Mouse (Mus musculus) gastrocnemius, adult 8-10 months (tissue): Measurements from ENCODE around the gene Cdc42. TPM values are rescaled to one million over a fixed set of nuclear protein-coding genes. Genes with fewer than 3 reads are reported as not detected.
A peak's percentile ranks its signal among the peaks of the same experiment; 100 is the strongest.

Source experiments
- DNase-seq, 2 experiments: peaks; one replicate each; pipeline ENCODE4 v3.0.0; 2022; ENCODE audit warnings: low spot score in 2 of 2
- total RNA-seq, 4 experiments: library from RNA; stranded (reverse); gene quantifications; 2 replicates each; pipeline ENCODE4 v1.2.4; 2022

The Cdc42 gene
- total RNA-seq = 100 to 1,000 TPM; 173 to 188 (median 177) TPM

DNA sequence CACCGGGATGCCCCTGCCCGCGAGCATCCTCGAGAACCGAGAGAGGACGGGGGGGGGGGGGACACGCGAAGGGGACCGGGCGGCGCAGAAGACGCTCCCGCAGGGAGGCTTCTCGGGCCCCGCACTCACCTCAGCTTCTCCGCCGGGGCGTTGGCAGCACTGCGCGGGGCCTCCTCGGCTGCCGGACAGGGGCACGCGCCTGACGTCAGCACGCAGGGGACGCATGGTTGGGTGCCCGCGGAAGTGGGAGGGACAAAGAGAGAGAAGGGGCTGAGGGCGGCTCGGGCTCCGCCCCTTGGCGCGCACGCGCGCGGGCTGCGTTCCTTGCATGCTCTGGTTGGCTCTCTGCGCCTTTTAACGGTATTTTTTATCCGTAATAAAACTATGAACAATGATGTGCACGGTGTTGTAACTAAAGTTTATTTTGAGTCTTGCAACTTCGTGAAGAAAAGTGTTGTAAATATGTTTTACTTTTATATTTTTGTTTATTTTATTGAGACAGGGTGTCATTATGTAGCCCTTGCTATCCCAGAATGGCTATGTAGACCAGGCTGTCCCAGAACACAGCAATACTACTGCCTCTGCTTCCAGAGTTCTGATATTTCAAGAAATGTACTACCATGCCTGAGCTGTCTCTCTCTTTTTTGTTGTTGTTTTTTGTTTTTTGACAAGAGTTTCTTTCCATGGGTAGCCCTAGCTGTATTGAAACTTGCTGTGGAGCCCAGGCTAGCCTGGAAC, at the start of gene Cdc42:
TSS of gene Cdc42 (minus strand) at position 204 of the 738 bp plus-strand sequence.
- peak; percentile 98 to 99 for DNase-seq

DNA sequence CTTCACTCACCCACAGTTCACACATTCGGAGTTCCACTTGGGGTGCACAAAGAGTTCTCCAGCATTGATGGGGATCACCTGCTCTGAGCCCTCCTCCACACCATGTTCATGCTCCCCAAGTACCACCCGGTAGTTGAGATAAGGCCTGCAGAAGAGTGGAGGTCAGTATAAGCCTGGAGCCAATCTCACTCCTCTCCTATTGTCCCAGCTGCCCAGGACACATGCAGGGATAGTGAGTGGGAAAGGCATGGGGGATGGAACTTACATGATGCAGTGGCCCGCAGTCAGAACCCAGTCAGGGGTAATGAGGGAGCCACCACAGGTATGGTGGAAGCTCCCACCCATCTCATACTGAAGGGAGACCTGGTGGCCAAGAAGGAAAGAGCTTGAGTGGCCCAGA, 48.1 kb upstream of the Cdc42 start:
- DNase-seq = no peak

DNA sequence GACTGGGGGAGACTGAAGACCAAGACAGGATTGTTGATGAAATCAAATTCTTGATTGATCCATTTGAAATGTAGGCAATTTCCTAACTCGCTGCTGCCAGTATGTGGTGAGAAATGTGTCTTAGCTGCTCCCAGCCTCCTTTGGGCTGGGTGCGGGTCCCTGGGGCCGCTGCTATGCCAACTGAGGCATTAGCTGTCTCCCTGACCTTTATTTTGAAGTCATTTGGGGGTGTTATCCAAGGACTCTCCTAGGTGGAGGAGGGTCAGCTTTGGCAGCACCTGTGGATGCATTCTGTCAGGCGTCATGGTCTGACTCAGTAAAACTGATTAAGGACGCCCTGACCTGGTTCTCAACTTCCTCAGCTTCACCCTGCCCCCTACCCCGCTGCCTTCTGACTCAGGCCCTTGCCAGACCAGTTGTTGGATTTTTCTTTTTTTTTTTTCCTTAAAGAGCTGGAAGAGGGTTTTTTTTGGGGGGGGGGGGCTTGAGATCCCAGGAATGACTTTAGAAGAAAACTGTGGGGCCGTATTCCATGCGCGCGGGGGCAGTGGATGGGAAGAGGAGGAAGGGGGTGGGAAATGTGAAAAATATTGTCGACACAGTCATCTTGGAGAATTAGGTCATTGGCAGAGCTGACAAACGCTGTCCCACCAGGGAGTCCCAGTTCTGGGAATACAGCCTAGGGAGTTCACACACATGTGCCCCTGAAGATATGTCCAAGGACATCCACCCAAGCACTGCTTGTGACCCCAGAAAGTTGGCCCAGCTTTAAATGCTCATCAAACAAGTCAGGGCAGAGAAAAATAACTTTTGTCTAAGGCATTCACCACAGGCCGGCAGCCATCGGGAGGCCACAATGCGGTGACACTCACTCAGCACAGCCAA, 39.4 kb upstream of the Cdc42 start:
- DNase-seq = peak; percentile 45 to 64

DNA sequence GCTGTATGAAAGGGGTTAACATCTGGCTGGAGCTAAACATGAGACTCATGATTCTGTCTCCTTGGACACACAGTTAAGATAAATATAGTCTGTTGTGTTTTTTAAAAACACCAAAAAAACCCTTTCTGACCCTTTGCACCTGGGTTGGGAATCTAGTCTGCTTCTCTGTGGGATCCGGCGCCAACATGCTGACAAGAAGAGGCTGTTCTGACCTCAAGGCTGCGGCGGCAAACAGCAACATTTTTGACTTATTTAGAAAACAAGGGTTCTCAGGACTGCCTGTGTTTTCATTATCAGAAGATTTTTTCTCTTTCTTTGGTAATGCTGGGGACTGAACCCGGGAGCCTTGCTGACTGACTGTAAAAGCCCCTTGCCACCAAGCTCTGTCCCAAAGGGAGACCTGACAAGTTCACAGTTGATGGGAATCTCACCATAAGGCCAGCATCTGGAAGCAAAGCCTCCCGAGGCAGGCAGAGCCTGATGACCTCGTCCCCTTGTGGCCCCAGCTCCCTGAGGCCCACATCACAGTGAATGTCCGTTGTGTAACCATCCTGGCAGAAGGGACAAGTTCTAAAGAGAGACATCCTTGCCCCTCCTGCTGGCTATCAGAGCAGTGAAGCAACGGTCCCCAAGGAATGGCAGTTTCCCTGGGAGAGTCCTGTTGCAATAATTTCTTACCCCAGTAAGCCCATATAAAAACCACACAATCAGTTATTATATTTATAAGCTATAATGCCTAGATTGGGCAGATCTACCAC, 36.0 kb upstream of the Cdc42 start:
- peak in 1 of 2 experiments; percentile 52 for DNase-seq

DNA sequence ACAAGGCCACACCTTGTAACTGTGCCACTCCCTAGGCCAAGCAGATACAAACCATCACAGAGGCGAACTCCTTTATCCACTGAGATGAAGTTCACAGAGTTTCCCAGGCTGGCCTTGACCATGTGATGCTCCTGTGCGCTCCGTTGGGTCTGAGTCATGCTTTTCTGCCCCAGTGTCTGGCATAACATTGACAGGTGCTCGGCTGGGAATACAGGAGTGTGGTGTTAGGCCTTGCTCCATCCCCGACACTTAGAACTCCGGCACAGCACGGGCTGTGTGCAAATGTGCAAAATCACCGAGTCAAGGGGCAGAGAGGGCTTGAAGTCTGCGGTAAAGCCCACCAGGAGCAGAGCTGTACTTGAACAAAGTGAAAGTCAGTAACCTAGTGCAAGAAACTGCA, 35.4 kb upstream of the Cdc42 start:
- DNase-seq = no peak

DNA sequence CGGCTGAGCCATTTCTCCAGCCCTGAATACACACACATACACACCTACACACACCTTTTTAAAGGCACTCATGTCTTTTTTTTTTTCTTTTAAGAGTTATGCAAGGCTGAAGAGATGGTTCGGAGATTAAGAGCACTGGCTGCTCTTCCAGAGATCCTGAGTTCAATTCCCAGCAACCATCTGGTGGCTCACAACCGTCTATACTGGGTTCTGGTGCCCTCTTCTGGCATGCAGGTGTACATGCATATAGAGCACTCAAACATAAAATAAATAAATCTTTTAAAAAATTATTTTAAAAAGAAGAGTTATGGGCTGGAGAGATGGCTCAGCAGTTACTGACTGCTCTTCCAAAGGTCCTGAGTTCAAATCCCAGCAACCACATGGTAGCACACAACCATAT, 33.8 kb upstream of the Cdc42 start:
- DNase-seq = no peak

DNA sequence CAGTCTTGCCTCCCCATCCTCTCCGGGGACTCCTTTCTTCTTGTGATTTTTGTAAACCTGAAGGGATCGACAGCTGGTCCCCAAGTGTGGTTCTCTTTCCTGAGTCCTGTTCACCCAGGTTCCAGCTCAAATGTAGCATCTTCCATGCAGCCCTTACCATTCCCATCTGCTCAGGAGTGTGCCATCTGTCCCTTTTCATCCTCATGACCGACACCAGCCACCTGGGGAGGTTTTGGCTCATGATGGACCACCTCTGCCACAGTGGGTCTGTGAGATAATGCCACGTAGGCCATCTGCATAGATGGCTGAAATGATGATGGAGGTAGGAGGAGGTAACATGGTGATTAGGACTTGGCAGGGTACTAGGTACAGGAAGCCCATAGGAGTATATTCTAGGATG, 32.7 kb upstream of the Cdc42 start:
- DNase-seq = no peak

DNA sequence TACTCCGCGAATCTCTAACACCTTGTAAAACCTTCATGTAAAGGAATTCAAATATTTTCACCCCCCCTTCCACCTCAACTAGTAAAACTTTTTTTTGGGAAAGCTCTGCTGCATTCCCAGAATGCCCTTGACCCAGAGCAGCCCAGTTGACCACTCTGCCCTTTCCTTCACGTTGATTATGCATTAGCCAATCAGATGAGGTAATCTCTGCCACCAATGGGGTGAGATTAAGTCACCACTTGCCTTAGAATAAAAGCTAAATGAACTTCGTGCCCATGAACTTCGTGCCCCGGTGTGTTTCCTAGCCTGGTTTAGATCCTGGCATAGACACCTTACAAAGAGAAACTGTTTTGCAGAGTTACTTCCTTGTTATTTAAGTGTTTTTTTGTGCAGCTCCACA, 31.5 kb upstream of the Cdc42 start:
- no peak for DNase-seq

DNA sequence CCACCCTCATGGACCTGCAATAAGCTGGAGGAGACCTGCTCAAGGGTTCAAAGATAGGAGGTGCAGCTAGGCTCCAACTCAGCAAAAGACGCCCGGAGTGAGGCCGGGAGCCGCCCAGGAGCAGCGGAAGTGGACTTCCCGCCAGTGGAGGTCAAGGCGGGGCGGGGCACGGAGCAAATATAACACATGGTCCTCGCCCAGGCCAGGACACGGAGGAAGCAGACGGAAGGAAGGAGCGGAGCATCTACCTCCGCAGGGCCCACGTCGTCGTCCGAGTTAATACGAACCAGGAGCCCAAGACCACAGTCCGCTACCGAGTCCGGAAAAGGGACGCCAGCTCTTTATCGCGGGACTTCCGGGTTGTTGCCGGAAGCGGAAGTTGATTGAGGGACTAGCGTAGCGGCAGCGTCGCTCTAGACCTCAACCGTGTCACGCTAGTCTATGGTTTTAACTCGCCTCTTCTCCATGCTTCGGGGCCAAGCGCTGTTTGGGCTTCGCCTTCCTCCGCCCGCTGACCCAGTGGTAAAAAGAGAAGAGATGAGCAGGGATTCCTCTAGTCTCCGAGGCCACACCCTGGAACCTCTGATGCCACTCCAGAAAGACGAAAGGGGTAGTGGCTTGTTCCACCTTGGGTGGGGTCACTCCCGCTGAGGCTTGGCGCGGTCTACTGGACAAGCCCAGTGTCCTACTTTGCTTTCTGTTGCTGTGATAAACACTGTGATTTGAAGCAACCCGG, 30.7 kb upstream of the Cdc42 start:
- DNase-seq = peak; percentile 63 to 77

DNA sequence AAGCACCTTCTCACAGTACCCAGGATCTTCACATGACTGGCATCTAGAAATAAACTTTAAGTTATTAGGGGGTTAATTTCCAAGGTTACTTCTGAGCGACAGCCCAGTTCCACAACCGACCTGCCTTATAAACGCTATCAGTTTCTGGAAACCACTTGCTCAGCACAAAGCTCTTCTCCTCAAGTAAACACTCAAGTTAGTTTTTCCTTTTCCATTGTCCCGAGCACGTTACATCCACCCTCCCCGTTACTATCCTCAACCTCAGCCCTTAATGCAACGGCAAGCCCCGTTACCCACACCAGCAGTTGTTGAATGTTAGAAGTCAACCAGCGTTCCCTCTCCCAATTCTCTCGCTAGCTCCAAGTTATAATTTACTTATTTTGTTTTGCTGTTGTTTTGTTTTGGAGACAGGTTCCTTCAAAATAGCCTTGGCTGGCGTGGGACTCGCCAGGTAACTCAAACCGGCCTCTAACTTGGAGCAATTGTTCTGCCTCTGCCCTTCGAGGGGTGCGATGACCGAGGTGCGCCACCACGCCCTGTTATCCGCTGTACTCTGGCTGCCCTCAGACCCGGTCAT, 30.1 kb upstream of the Cdc42 start:
- no peak for DNase-seq

DNA sequence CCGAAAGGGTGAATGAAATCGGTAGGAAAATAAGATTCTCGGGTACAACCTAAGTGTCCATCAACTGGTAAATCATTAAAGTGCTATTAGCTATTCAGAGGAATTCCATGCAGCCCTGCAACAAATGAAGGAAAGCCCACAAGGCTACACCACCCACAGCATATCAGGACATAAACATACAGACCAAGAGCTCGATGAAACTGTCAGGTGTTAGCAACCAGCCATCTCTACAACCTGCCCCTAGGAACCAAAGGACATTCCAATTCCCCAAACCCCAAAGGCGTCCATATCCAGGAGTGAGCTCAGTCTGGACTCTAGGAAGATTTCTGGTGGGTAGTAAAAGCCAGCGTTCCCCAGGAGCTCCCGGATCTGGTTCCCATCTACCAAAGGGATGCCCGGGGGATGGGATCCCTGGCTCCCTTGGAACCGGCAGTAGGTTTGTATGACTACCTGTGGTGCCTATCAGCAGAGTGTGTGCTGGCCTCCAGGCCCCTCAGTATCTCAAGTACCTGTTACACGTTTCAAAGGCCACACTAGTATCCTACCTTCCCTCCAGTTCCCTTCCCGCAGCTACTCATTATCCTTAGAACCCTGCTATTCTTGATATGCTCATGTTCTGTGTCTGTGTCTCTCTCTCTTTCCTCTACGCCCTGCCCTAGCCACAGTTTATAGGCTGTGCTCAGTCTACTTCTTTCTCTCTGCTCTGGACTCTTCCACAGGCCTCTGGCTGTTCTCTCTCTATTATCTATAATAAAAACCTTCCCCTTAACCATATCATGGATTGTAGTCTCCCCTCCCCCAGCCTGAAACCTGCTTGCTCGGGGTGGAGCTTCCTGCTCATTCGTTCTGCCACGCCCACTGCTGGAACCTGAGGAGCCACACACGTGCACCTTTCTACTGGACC, 23.4 kb upstream of the Cdc42 start:
- no peak for DNase-seq

DNA sequence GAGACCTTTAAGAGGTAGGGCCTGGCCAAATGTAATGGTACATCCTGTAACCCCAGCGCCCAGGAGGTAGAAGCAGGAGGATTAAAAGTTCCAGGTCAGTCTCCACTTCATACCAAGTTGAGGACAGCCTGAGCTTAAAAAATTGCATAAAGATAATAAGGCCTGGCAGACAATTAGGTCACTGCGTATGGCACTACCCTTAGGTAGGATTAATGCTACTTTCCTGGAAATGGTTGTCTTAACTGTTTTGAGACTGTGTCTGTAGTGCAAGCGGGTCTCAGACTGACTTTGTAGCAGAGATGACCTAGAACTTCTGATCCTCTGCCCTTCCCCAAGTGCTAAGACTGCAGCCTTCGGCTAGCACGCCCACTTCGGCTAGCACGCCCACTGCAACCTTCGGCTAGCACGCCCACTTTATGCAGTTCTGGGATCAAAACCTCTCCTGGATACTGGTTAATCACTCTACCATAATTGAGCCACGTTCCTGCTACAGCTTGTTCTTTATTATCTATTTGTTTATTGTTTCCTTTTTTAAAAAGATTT, 22.3 kb upstream of the Cdc42 start:
- DNase-seq = no peak

DNA sequence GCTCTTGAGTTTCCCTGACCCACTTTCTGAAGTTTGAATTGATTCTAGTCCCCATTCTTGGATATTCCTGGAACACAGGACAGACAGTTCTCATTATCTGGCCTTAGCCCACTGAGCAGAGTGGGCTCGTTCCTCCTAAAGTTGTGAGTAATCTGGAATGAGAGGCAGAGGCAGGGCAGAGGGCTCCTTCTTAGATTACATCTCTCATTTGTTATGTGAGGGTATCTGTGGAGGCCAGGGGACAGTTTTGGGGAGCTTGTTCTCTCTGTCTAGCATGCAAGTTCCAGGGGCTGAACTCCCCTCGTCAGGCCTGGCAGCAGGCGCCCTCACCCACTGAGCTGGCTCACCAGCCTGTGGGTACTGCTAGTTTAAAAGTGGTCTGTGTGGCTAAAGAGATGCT, 21.6 kb upstream of the Cdc42 start:
- no peak for DNase-seq

DNA sequence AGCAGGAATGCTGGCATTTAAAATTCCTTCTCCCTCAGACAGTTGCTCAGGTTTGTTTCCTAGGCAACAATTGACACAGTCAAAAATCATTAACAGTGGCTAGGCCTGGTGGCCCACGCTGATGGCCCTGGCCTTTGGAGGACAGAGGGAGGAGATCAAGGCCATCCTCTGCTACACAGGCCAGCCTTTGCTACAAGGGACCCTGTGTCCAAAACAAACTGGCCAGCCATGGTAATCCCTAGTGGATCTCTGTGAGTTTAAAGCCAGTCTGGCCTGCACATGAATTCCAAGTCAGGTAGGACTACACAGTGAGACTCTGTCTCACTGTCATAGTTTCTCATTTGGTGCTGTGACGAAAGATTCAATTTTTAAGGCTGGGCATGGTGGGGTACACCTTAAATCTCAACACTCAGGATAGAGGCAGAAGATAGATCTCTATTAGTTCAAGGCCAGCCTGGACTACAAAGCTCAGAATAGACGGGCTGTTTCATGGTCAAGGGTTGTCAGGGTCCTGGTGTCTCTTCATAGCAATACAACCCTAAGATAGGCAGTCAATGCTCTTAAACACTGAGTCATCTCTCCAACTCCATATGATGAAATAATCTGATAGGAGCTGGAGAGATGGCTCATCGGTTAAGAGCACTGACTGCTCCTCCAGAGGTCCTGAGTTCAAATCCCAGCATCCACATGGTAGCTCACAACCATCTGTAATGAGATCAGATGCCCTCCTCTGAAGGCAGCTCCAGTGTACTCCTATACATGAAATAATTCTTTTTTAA, 20.2 kb upstream of the Cdc42 start:
- DNase-seq = no peak

DNA sequence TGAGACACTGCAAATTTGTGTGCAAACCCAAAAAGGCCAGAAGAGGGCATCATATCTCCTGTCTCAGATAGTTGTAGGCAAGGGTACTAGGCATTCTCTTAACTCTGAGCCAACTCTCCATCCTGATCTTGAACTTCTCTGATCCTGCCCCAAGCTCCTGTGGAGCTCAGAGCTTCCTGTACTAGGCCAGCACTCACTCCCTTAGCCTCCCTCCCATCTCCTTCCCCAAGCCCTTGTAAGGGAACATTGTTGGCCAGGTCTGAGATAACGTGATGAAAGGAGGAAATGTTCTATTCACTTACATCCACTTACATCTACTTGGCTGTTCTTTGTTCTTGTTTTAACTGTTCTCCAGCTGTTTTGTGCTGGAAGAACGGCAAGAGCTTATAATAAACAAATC, 19.3 kb upstream of the Cdc42 start:
- no peak for DNase-seq

DNA sequence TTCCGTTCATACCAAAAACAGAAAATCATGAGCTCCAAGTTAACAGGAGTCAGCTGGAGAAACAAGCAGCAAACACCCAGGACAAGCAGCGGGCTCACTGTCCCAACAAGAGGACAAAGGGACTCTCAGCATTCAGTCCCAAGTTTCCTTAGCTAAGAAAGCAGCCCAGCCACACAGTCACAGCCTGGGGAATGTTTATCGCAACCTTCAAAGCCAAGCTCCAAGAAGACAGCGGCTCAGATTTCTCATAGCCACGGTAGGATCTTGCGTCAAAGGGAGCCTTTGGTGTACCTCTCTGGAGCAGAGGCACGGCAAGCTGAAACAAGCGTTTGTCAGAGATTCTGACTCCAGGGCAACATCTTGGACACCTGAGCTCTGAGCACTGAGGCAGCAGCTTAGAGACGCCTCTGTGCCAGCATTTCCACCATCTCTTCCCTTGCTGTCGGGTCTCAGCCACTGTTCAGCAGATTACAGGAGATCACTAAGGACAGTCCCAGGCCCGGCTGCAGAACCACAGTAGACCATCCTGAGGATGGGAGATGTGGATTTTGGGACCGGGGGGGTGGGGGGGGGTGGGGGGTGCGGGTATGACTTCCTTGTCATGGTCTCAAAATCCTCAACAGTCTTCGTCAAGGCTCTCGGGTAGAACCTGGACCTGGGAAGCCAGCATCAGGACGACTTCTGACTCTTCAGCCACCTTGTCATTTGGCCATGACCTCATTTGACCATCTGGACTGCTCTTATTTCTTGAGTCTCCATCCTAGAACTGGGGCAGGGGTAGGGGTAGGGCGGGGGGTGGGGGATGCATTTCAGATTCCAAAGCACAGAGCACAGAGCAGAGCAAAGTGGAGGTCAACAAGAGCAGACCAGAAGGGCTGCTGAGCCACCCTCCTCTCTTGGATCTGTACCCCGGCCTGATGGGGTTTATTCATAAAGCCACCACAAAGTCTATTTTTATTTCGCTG, 18.1 kb upstream of the Cdc42 start:
- peak in 1 of 2 experiments; percentile 21 for DNase-seq

DNA sequence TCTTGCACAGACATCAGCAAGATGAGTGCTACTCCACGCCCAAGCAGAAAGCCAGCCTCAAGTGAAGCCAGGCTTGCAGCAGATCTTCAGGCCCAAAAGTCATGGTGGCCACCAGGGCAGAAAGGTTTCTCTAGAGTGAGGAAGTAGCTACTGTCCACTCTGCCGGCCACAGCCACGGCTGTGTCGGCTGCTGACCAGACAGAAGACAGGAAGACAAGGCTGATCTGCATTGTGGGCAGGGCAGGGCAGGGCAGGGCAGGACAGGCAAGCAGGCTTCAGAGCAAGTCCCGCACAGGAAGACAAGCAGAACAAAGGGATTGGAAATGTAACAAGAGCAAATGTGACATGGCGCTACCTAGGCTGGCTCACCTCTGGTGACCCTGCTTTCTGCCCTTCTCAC, 16.2 kb upstream of the Cdc42 start:
- DNase-seq = no peak
